Mouse (Mus musculus) stomach, embryonic 16.5 days (tissue): Measurements from ENCODE around the gene Rabl3. TPM values are rescaled to one million over a fixed set of nuclear protein-coding genes. Genes with fewer than 3 reads are reported as not detected.

ENCODE experiments used
- ATAC-seq: fragments of 200-750 bp; cut with Nextera tagmentation; 2 replicates; pipeline ENCODE4 v1.8.0; 2017; ENCODE audit warnings: moderate number of reproducible peaks, moderate TSS enrichment; ENCODE audit not compliant: insufficient read depth, low FRiP score
- H3K27ac ChIP-seq: fragments of 300-500 bp; sonication (generic); 2 replicates; pipeline ENCODE4 v1.5.1; 2014; ENCODE audit warnings: low read length
- H3K27me3 ChIP-seq: fragments of 300-500 bp; sonication (generic); 2 replicates; pipeline ENCODE4 v1.6.1; 2014; ENCODE audit warnings: low read length, control low read depth, mixed read lengths; ENCODE audit not compliant: control insufficient read depth, insufficient read depth
- H3K36me3 ChIP-seq: fragments of 300-500 bp; sonication (generic); 2 replicates; pipeline ENCODE4 v1.6.1; 2014; ENCODE audit warnings: low read length; ENCODE audit not compliant: control insufficient read depth, insufficient read depth
- H3K4me1 ChIP-seq: fragments of 300-500 bp; sonication (generic); 2 replicates; pipeline ENCODE4 v1.6.1; 2014; ENCODE audit warnings: low read length, control low read depth, mixed read lengths; ENCODE audit not compliant: control insufficient read depth, insufficient read depth
- H3K4me2 ChIP-seq: fragments of 300-500 bp; sonication (generic); 2 replicates; pipeline ENCODE4 v1.6.1; 2014; ENCODE audit warnings: low read depth, low read length, mixed read lengths
- H3K4me3 ChIP-seq: fragments of 300-500 bp; sonication (generic); replicated peaks from 2 replicates; pipeline ENCODE4 v1.5.1; 2014; ENCODE audit warnings: mild to moderate bottlenecking, low read length
- H3K9ac ChIP-seq: fragments of 300-500 bp; sonication (generic); 2 replicates; pipeline ENCODE4 v1.6.1; 2014; ENCODE audit warnings: low read length
- H3K9me3 ChIP-seq: fragments of 300-500 bp; sonication (generic); replicated peaks from 2 replicates; pipeline ENCODE4 v1.6.1; 2016; ENCODE audit warnings: low read length, control low read depth; ENCODE audit not compliant: control insufficient read depth
- WGBS: fragments of 180-500 bp; shearing (Covaris S2); extraction: QIAGEN DNeasy Blood & Tissue Kit; methylation state at CpG from one replicate; pipeline ENCODE4 v1.1.7; 2014; 5-methylcytosine and 5-hydroxymethylcytosine counted together
- polyA plus RNA-seq: library from polyadenylated mRNA; unstranded; fragments of >200 nt; fragmentation: Nextera tagmentation; extraction: Ambion mirVana; gene quantifications from 2 replicates; pipeline ENCODE4 v1.2.1, GENCODE M21; 2015

The Rabl3 gene
- polyA plus RNA-seq, 1 experiment from 2014 or later = 22.4 TPM

DNA sequence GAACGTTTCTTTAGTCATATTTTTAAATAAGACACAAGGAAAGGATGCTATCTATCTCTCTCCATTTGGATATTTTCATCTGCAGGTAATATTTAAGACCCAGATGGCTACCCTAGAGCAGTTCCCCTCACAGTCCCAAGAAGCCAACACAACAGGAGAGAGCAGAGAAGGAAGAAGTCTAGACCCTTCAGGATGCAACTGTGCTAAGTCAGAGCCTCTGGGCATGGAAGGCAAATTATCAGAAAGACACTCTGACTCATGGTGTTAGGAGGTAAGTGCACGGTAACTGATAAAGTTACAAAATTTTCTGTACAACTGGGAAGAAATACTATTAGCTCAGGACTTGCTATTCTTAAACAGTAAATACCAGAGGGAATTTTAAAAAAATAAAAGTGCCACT, 21.0 kb upstream of the Rabl3 start:
- Histone ChIP-seq H3K27me3 (no peaks in the 10 kb centered on the region), H3K4me2 (no peak overlapping the region), H3K4me3 (no peak overlapping the region), H3K27ac (no peak overlapping the region), H3K9me3 (peaks cover 2% of the 10 kb centered on the region; the same call in 1 of the 2 replicates), H3K4me1 (no peaks in the 10 kb centered on the region), H3K36me3 (peaks cover 27% of the 10 kb centered on the region), H3K9ac (no peak overlapping the region)
- ATAC-seq = no peak
- 85% methylated on average over 2 of the region's 2 CpGs for WGBS

DNA sequence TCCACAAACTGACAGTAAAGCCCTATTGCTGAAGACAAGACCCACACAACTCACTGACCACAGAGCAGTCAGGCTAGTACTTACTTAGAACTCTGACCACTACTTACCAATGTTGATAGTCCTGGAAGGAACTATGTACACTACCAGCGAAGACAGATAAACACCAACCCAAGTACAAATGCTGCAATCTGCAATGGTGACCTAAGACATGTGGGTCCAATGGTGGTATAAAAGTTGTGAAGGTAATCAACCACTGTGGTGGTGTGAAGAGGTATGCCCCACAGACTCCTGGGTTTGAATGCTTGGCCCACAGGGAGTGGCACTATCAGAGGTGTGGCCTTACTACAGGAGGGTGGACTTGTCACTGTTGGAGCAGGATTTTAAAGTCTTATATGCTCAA, 20.0 kb upstream of the Rabl3 start:
- Histone ChIP-seq H3K27ac (no peak overlapping the region), H3K4me1 (no peaks in the 10 kb centered on the region), H3K27me3 (no peaks in the 10 kb centered on the region), H3K4me2 (no peak overlapping the region), H3K9ac (no peak overlapping the region), H3K4me3 (no peak overlapping the region), H3K9me3 (peaks cover 7% of the 10 kb centered on the region; the same call in 1 of the 2 replicates), H3K36me3 (peaks cover 32% of the 10 kb centered on the region)
- ATAC-seq = no peak
- 97% methylated on average over 1 of the region's 1 CpGs for WGBS

DNA sequence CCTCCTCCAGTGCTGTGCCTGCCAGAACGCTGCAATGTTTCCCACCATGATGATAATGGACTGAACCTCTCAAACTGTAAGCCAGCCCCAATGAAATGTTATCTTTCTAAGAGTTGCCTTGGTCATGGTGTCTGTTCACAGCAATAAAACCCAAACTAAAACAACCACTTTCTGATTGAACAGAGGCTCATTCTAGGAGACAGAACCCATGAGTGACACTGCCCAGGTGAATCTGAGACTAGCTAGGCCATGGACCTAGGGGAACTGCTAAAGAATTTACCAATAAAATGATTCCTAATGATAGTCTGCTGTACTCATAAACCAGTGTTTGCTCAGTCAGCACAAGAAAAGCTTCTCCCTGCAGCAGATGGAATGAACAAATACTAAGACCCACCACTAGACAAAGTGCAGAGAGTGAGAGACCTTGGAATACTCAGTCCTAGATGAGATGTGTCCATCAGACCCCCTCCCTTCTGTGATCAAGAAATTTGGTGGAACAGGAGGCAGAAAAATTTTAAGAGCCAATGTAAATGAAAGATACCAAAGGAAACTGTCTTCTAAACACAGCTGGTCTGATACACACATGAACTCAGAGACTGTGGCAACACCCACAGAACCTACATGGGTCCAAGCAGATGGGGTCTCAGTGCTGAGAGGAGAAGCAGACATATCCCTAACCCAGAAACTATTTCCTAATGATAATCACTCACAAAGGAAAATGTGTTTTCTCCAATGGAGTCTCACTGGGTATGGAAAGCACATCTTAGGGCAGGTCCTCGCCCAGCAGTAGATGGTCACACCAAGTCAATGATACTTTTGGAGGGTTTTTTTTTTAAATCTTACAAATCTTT, 19.3 kb upstream of the Rabl3 start:
- H3K27ac ChIP-seq = no peak overlapping the region
- 94% methylated on average over 2 of the region's 2 CpGs for WGBS
- no peak overlapping the region for H3K4me3 ChIP-seq
- no peak for ATAC-seq
- H3K4me2 ChIP-seq = no peak overlapping the region
- H3K27me3 ChIP-seq = no peaks in the 10 kb centered on the region
- no peaks in the 10 kb centered on the region for H3K4me1 ChIP-seq
- H3K36me3 ChIP-seq = peaks cover 32% of the 10 kb centered on the region
- H3K9me3 ChIP-seq = peaks cover 7% of the 10 kb centered on the region; the same call in 1 of the 2 replicates
- H3K9ac ChIP-seq = no peak overlapping the region

DNA sequence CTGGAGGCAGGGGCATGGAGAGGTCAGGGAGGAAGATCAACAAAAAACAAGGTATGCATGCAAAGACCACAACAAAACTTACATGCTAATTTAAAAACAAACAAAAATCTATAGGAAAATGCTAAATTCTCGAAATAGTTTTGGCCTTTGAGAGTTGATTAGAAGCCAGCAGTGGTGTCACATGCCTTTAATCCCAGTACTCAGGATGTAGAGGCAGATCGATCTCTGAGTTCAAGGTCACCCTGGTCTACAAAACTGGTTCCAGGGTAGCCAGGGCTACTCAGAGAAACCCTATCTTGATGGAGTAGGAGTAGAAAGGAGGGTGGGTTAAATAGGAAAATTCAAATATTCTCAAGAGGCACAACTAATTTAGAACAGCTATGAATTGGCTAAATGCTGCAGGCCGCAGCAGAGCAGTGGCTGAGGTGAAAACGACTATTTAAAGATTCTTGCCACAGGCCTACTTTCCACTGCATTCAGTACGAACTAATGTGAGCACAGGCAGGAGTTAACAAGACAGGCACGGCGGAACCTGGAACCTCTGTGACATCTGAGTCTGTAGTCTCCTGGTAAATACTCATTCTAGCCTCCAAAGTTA, 17.5 kb upstream of the Rabl3 start:
- peaks cover 7% of the 10 kb centered on the region; the same call in 1 of the 2 replicates for H3K9me3 ChIP-seq
- H3K4me3 ChIP-seq = no peak overlapping the region
- no peak overlapping the region for H3K27ac ChIP-seq
- H3K4me1 ChIP-seq = no peaks in the 10 kb centered on the region
- peaks cover 32% of the 10 kb centered on the region for H3K36me3 ChIP-seq
- H3K4me2 ChIP-seq = no peak overlapping the region
- H3K27me3 ChIP-seq = no peaks in the 10 kb centered on the region
- no peak overlapping the region for H3K9ac ChIP-seq
- 93% methylated on average over 7 of the region's 7 CpGs for WGBS
- ATAC-seq = no peak

DNA sequence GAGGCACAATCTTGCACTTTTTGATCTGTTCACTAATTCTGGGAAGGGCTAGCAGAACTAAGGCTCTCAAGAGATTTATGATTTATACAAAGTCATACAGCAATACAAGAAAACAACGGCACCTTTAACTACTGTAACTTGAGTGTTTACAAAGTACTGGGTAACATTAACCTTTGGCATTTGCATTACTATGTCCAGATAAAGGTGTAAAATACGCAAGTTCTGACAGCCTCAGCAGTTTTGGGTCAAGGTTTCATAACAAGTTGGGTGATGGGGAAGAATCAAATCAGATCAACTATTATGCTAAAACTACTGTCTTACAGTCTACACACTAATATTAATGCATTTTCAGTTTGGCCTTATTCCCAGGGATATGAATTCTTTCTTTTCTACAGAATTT, 14.6 kb upstream of the Rabl3 start:
- Histone ChIP-seq H3K27ac (no peak overlapping the region), H3K36me3 (peaks cover 26% of the 10 kb centered on the region), H3K9ac (no peak overlapping the region), H3K27me3 (no peaks in the 10 kb centered on the region), H3K4me2 (no peak overlapping the region), H3K4me3 (no peak overlapping the region), H3K4me1 (no peaks in the 10 kb centered on the region), H3K9me3 (peaks cover 7% of the 10 kb centered on the region; the same call in 1 of the 2 replicates)
- ATAC-seq = no peak
- WGBS = 70% methylated on average over 2 of the region's 2 CpGs

DNA sequence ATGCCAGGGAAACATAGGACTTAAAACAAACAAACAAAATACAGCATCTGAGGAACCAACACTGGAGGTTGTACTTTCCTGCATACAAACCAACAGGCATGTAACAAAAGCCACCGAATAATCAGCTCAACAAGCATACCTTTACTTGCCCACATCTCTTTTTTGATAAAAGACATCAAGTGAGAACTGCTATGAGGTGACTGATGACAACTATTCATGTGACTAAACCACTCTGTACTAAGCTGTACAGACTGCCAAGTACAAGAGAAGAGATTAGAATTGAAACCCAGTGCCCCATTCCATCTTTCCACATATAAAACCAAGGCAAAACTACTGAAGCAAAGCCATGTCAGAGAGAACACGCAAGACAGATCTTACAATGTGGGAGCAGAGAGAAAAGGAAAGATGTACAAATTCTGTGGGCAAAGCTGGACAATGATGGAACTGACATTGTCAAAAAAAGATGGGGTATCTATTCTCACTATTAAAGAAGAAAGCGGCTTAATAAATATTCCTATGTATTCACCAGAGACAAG, 12.9 kb upstream of the Rabl3 start:
- H3K9me3 ChIP-seq = peaks cover 7% of the 10 kb centered on the region; the same call in 1 of the 2 replicates
- peaks cover 18% of the 10 kb centered on the region; the same call in 1 of the 2 replicates for H3K36me3 ChIP-seq
- H3K4me1 ChIP-seq = no peaks in the 10 kb centered on the region
- no peak overlapping the region for H3K9ac ChIP-seq
- H3K27me3 ChIP-seq = no peaks in the 10 kb centered on the region
- H3K27ac ChIP-seq = no peak overlapping the region
- H3K4me2 ChIP-seq = no peak overlapping the region
- ATAC-seq = no peak
- H3K4me3 ChIP-seq = no peak overlapping the region
- 95% methylated on average over 3 of the region's 3 CpGs for WGBS

DNA sequence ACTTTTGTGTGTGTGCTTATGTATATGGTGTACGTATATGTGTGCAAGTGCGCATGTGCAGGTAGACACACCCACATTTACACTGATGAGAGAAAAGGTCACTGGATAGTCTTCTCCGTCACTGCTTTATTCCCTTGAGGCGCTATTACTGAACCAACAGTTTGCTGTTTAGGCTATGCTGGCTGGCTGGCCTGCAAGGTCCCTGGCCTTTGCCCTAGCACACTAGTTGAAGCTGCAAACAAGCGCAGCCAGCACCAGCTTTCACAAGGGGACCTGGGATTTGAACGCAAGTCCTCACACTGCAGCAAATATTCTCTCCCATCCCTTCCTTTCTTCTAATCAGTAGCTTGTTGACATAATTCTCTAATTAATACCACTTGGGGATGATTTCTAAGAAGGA, 9.5 kb upstream of the Rabl3 start:
- no peaks in the 10 kb centered on the region for H3K27me3 ChIP-seq
- H3K4me1 ChIP-seq = no peaks in the 10 kb centered on the region
- H3K9ac ChIP-seq = no peak overlapping the region
- H3K36me3 ChIP-seq = 0 out of 2 replicates have a peak, but pooled peaks cover 2% of the 10 kb centered on the region
- no peak overlapping the region for H3K27ac ChIP-seq
- no peak for ATAC-seq
- H3K4me2 ChIP-seq = no peak overlapping the region
- no peak overlapping the region for H3K4me3 ChIP-seq
- 87% methylated on average over 6 of the region's 6 CpGs for WGBS
- H3K9me3 ChIP-seq = no peaks in the 10 kb centered on the region

DNA sequence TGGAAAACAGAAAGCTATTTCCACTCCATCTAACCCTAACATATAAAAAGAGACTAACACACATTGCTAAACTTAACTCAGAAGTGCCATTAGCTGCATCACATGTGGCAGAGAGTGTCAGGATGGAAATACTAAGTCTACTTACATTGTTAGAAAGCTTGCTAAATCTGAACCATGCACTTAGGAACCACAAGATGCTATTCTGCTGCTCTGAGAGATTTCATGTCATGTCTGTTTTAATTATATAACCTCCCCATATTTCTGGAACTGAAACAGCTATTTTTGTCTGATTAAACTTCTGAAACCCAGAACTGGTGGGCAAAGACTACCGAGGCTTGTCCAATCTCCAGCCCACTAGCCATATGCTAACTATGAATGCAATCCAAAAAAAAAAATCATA, 7.6 kb upstream of the Rabl3 start:
- ATAC-seq = no peak
- no peaks in the 10 kb centered on the region for H3K4me1 ChIP-seq
- no peaks in the 10 kb centered on the region for H3K27me3 ChIP-seq
- H3K9me3 ChIP-seq = no peaks in the 10 kb centered on the region
- no peak overlapping the region for H3K9ac ChIP-seq
- H3K36me3 ChIP-seq = 0 out of 2 replicates have a peak, but pooled peaks cover 3% of the 10 kb centered on the region
- WGBS = 82% methylated on average over 1 of the region's 1 CpGs
- H3K4me2 ChIP-seq = no peak overlapping the region
- no peak overlapping the region for H3K27ac ChIP-seq
- no peak overlapping the region for H3K4me3 ChIP-seq
